Mouse (Mus musculus): ENCODE measurements around the gene Olfr548-ps1. TPM values are rescaled to one million over a fixed set of nuclear protein-coding genes. Genes with fewer than 3 reads are reported as not detected.
"Not testable (repeated sequence)": the region's sequence is repeated elsewhere in the genome, so short reads cannot be mapped to it uniquely, and the experiment has no call there.

Olfr548-ps1 gene
- not detected for total RNA-seq (2021)

- DNase-seq (ENCODE audit: extremely low spot score in 1 of 2, low spot score in 1 of 2): no peak
These were observed at the start of gene Olfr548-ps1 for GRCm38 (mm10) chr7:102540596-102540995. Gene Olfr548-ps1 (plus strand): TSS chr7:102540896.

DNA sequence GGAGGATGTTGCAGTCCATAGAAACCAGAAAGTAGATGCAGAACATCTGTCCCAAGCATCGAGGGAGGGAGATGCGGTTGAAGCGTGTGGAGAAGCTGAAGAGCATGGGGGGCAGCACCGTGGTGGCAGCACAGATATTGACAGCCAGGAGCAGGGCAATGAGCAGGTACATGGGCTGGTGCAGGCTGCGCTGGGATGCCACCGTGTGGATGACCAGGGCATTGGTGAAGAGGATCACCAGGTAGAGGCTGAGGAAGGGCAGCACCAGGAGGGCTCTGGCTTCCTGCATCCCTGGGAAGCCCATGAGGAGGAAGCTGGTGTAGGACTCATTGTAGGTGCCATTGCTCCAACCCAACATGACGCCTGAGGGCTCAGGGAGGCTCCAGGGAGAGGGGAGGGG, 46.3 kb upstream of the Olfr548-ps1 start:
- DNase-seq (ENCODE audit: extremely low spot score in 1 of 2, low spot score in 1 of 2): not testable (repeated sequence)

- DNase-seq (ENCODE audit: extremely low spot score in 1 of 2, low spot score in 1 of 2): no peak
These were observed 41.2 kb upstream of the Olfr548-ps1 start, which contains the start of gene Olfr545 for GRCm38 (mm10) chr7:102499473-102499872. Gene Olfr545 (minus strand): TSS chr7:102499573.

DNA sequence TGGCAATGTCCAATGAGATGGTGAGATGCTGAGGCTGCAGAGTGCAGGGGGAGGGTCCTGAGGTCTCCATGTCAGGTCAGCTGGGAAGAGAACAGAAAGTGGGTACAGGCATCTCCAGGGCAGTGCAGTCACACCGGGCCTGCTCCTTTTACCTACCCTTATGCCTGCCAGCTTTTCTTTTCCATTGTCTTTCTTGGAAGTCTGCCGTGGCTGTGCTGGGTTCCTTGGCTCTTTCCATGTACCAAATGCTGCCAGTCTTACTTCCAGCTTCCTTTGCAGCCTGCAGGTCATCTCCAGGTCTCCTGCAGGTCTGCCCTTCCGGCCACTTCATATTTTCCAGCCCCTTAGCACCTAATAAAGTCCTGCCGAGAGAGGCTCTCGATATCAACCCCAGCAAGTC, 38.7 kb upstream of the Olfr548-ps1 start:
- no peak for DNase-seq (ENCODE audit: extremely low spot score in 1 of 2, low spot score in 1 of 2)

DNA sequence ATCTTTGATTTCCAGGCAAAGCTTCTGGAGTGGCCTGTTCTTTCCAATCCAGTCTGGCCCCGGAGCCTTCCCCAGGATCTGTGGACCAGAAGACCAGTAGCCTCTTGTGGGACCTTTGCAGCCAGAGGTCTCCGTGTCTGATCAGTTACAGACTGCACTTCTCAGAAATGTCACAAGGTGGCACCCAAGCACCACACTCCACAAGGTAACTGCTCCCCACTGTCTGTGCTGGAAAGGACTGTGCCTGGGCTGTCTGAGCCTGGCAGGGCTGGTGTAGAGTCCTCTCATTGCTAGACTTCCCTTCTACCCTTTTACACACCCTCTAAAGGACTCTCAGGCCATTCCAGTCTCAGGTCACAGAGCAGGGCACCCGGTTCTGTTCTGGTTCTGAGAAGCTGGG, 33.8 kb upstream of the Olfr548-ps1 start:
- peak; percentile 59 to 83 for DNase-seq (ENCODE audit: extremely low spot score in 1 of 2, low spot score in 1 of 2)

DNA sequence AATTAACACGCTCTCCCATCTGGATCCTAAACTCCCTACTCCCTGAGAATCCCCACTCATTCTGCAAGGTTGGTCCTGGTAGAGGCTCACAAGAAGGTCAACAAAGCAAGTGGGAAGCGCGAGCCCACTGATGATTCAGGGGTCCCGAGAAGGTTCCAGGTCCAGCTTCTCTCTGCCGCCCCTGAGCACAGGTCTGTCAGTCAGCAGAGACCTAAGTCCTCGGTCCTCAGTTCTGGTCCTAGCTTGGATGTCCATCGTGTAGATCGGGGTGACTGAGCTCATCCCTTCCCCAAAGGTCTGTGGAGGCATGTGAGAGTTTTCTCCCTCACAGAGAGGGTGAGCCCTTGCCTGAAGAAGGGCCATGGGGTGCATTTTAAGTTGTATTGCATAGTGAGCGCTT, 32.6 kb upstream of the Olfr548-ps1 start:
- no peak for DNase-seq (ENCODE audit: extremely low spot score in 1 of 2, low spot score in 1 of 2)

GRCm38 (mm10) chr7:102508666-102509065, 32.0 kb upstream of the Olfr548-ps1 start:
- DNase-seq (ENCODE audit: extremely low spot score in 1 of 2, low spot score in 1 of 2): no peak

- no peak for DNase-seq (ENCODE audit: extremely low spot score in 1 of 2, low spot score in 1 of 2)
These were observed 31.0 kb upstream of the Olfr548-ps1 start for GRCm38 (mm10) chr7:102509726-102510125.

GRCm38 (mm10) chr7:102511927-102512326, 28.8 kb upstream of the Olfr548-ps1 start:
- no peak for DNase-seq (ENCODE audit: extremely low spot score in 1 of 2, low spot score in 1 of 2)

GRCm38 (mm10) chr7:102512814-102513435, 27.8 kb upstream of the Olfr548-ps1 start:
- peak; percentile 91 to 98 for DNase-seq (ENCODE audit: extremely low spot score in 1 of 2, low spot score in 1 of 2)

DNA sequence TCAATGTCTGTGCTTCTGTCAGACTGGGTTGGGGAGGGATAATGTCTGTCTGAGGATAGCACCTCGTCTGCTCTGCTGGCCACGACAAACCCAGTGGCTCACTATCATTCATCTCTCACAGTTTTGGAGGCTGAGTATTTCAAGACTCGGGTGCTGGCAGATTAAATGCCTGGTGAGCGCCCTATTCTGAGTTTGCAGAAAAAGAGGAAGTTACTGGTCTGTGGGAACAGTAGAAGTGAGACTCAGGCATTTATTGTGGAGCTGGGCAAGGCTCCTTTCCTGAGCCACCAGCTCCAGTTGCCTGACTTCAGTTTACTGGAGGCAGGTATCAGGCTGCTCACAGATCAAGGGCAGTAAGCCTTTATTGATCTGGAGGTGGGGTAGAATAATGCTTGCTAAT, 26.6 kb upstream of the Olfr548-ps1 start:
- no peak for DNase-seq (ENCODE audit: extremely low spot score in 1 of 2, low spot score in 1 of 2)

GRCm38 (mm10) chr7:102516261-102517050, 24.2 kb upstream of the Olfr548-ps1 start:
- no peak for DNase-seq (ENCODE audit: extremely low spot score in 1 of 2, low spot score in 1 of 2)

DNA sequence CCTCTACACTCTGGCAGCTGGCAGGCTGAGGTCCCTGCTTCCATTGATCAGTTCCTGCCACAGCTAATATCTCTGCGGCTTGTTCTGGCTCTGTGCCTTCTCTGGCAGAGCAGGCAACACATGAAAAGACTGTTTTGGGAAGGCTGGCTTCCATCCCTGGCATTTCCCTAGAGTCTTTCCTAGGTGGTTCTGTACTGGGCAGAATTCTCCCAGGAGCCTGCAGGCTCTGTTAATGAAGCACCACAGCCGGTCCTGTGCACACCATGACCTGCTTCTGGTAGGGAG, 23.7 kb upstream of the Olfr548-ps1 start:
- peak in 1 of 2 experiments; percentile 24 for DNase-seq (ENCODE audit: extremely low spot score in 1 of 2, low spot score in 1 of 2)

GRCm38 (mm10) chr7:102529052-102529451, 11.6 kb upstream of the Olfr548-ps1 start:
- no peak for DNase-seq (ENCODE audit: extremely low spot score in 1 of 2, low spot score in 1 of 2)

DNA sequence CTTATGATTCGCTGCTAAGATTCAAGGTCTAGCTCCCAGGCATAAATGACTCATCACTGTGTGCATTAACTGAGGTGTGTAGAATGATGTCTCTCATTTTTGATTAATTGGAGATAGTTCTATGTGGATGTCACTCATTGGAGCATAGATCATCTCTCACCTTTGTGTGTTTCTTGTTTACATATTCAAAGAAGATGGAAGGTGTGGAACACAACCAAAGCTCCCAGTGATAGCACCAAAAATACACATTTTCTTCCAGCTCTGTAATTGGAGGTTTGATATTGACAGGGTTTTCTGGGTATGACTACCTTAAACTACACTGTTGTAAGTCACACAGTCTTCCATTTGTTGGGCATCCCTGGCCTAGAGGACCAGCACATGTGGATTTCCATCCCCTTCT, 6.2 kb upstream of the Olfr548-ps1 start, which contains the start of gene Olfr547:
Gene Olfr547 (plus strand): TSS at position 301 of the 400 bp plus-strand sequence.
- DNase-seq (ENCODE audit: extremely low spot score in 1 of 2, low spot score in 1 of 2): no peak

DNA sequence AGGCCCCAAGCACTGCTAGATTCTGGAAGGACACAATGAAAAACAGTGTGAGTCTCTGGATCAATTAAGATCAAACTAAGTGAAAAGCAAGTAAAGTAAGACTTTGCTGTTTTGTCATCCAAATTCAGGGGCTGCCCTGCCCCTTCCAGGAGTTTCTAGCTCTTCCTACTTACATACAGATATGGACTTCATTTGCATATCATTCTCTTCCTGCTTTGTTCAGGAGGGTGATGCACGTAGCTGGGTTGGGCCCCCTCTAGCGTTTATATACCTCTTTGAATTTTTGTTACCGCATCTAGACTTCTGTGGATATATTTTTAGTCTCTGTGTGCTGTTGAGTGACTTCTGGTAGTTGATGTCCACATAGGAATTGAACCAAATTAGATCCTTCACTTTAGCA, 555 bp downstream of the Olfr548-ps1 start:
- no peak for DNase-seq (ENCODE audit: extremely low spot score in 1 of 2, low spot score in 1 of 2)

DNA sequence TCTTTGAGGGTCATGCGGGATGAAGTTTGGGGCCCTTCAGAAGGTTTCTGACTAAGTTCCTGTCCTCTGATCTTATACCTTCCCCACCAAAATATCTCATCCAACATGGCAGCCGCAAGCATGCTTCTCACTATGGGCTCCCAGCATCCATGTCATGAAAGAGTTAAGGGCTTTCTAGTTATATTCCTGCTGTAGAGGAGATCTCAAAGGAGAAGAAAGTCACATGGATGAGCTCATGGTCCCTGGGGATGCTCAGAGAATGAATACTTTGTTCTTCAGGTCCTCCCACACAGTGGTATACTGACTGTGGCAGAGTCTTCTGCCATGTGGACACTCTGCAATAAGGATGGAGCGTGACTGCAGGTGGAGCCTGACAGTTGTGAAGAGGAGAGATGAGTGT, 8.9 kb downstream of the Olfr548-ps1 start, which contains the start of gene Olfr549:
Gene Olfr549 (plus strand): TSS at position 301 of the 400 bp plus-strand sequence.
- DNase-seq (ENCODE audit: extremely low spot score in 1 of 2, low spot score in 1 of 2): no peak

DNA sequence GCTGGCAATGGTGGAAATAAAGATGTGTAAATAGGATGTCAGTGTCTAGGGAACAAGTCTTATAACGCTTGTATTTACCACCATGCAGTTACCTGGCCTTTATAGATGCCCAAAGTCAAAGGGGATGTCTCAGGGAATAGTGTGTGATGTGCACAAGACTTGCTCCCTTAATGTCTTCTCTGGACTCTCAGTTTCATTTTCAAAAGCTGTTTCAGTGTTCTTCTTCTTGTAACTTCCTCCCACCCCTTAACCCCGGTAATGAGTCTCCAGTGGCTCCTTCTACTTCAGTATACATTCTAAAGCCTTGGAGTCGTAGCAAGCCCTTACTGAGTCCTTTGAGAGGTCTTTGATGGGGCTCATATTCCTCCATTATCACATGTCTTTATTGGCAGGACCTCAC, 12.6 kb downstream of the Olfr548-ps1 start:
- DNase-seq (ENCODE audit: extremely low spot score in 1 of 2, low spot score in 1 of 2): no peak

DNA sequence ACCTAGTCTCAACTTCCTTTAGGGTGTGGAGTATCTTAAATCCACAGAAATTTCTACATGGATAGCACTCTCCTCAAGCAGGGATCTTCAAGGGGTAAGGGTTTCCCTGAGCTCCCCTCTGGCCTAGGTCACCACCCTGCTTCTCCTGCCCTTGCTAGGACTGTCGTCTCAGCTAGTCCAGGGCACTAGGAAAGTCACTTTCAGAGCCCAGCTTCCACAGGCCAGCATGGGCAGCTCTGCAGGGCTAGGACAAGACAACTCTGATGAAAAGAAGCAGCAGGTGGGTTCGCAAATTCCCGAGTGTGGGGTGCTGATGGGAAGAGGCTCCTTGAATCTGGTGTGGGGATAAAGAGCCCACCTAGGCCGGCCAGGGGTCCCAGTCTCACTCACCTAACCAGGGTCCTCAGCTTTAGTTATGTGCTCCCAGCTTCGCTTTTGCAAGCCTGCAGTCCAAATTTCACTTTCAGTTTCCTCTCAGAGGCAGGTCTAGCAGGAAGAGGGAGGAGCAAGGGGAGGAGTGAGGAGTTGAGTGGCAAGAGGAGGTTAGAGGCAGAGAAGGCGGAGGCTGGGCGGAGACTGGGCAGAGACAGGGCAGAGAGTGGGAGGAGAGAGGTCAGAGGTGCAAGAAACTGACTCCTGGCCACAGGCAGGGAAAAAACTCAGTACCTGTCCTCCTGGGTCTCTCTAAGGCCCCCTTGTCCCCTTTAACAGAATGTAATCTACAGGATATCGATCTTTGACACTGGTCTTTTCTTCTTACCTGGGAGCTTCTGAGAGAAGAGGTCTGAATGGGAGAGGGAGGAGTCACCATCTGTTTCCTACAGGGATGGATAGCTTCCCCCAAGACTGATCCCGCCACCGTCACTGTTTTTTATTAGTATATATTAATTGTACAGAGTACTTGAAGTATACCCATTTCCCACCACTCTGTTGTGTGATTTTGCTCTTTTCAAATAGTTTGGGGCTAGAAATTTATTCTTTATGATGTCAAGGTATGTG, 24.6 kb downstream of the Olfr548-ps1 start, which contains the start of gene Trim21:
Gene Trim21 (minus strand): TSS at position 488 of the 999 bp plus-strand sequence.
- DNase-seq (ENCODE audit: extremely low spot score in 1 of 2, low spot score in 1 of 2): peak; percentile 13 to 33

- no peak for DNase-seq (ENCODE audit: extremely low spot score in 1 of 2, low spot score in 1 of 2)
These were observed 25.5 kb downstream of the Olfr548-ps1 start for GRCm38 (mm10) chr7:102566219-102566618.

DNA sequence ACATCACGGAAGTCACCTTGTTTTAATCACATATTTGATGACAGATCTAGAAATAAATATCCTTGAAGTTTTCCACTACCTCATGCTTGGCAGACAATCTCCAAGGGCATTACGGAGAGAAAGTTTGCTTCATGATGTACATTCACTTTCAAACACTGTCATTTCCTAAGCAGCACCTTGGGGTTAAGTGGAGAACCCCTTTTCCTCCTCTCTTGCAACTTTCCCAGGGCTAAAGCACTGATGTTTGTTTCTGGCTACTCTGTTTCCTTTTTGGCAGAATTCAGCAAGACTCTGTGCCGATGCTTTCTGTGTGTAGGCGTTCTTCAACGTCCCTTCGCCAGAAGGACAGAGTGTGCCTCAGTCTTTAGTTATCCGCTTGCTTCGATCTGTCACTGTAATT, 30.4 kb downstream of the Olfr548-ps1 start, which contains the start of gene Olfr550:
Gene Olfr550 (plus strand): TSS at position 301 of the 400 bp plus-strand sequence.
- DNase-seq (ENCODE audit: extremely low spot score in 1 of 2, low spot score in 1 of 2): no peak

All from layer of hippocampus, postnatal 25 days (tissue).